Mouse (Mus musculus): ENCODE results near the gene Igfbp7.

Igfbp7 gene

GRCm38 (mm10) chr5:77407341-77408298, at the start of gene Igfbp7:
Gene Igfbp7, minus strand, starts transcription at chr5:77408041.
- peak; percentile 85 to 89 for DNase-seq

GRCm38 (mm10) chr5:77452103-77452502, 44.3 kb upstream of the Igfbp7 start:
- DNase-seq: no peak

- no peak for DNase-seq
Measured at GRCm38 (mm10) chr5:77449531-77449930, 41.7 kb upstream of the Igfbp7 start.

- DNase-seq: no peak
Measured at GRCm38 (mm10) chr5:77445431-77445830, 37.6 kb upstream of the Igfbp7 start.

- no peak for DNase-seq
Measured at GRCm38 (mm10) chr5:77443889-77444573, 36.2 kb upstream of the Igfbp7 start.

- no peak for DNase-seq
Measured at GRCm38 (mm10) chr5:77442856-77443623, 35.2 kb upstream of the Igfbp7 start.

DNA sequence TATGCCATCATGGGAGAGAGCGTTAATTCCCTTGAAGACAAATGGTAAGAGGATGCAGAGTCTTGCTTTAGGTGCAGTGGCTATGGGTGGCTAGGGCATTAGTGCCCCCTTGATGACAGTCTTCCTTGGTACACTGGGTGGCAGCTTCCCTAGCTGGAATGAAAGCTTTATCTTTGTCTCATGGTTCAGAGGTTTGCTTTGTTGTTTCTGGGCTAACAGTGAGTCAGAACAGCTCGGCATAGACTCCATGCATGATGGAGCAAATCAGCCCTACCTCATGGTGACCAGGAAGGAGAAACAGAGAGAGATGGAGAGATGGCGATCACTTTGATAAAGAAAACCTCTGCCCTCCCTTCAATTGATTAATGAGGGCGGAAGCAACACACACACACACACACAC, 28.5 kb upstream of the Igfbp7 start:
- no peak for DNase-seq

DNA sequence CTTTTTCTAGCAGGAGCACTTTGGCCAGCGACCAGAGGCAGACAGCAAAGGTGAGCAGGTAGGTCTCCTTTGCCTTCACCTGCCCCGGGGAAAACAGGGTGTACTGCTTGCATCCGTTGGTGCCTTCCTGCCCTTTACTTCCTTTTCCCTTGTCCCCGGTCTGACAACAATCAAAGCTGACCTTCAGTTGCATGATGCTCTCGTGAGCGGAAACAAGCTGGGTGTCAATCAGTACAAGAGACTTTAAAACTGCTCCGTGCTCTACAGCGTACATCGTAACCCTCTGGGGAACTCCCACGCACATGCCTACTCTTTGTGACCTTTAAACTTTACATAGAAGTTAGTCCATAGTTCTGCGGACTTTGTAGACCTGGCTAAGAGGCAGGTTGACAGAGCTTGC, 26.2 kb upstream of the Igfbp7 start:
- no peak for DNase-seq

DNA sequence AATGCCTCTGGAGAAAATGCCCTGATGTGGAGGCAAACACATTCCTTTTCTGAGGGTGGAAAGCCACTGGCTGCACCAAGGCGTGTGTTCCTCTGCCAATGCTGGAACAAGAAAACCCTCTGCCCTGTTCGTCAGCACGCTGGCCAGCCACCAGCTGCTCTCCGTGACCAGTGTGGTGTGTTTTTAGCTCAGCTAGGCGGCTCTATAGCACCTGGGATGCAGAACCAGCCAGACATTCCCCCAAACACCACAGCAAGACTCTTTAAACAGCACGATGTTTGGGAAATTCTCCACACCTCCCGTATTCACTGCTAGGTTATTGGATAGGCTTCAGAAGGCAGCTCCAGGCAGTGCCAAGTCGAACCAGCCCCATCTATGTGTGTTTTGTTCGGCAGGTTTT, 25.7 kb upstream of the Igfbp7 start:
- no peak for DNase-seq

DNA sequence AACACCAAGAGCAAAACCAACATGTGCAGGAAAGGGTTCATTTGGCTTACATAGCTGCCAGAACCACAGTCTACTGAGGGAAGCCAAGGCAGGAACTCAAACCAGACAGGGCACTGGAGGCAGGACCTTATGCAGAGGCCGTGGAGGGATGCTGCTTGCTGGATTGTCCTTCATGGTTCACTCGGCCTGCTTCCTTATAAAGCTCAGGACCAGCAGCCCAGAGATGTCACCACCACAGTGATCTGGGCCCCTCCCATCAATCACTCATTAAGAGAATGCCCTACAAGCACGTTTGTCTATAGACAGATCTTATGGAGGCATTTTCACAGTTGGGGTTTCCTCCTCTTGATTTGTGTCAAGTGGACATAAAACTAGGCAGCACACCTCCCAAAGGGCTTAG, 25.3 kb upstream of the Igfbp7 start:
- DNase-seq: no peak

- no peak for DNase-seq
Measured at GRCm38 (mm10) chr5:77432446-77432845, 24.6 kb upstream of the Igfbp7 start.

GRCm38 (mm10) chr5:77431068-77431467, 23.2 kb upstream of the Igfbp7 start:
- no peak for DNase-seq

DNA sequence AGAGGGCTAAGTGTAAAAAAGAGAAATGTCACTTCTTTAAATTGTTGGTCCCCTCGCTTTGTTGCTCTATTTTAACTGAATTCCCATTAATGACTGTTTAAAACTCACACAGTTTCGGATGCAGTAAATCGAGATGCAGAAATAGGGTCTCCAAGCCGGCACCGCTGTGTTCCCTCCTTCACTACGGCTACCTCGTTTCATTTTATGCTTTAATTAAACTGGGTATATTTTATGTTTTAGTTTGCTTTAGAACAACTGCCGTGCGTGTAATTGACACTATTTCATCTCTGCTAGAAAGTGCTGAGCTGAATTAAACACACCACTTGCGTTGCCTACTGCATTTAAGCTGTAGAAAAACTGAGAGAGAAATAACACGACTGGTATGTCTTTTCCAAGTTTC, 22.6 kb upstream of the Igfbp7 start:
- DNase-seq: no peak

- no peak for DNase-seq
Measured at GRCm38 (mm10) chr5:77430049-77430448, 22.2 kb upstream of the Igfbp7 start.

DNA sequence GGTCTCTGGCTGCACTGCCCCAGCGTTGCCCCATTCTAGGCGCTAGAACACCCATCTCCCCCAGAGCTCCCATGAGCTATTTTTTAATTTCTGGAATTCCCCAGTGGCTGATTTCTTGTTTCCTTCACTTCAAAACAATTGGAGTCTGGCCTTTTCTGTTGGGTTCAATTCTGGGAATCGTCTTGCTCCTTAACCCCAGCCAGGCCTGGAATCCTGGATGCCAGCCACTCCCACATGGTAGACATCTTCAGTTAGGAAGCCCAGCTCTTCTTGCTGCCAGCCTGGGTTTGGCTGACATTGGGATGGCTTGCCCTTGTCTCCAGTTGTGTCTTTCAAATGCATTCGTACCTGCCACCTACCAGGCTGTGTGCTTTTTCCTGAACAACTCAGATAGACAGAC, 20.7 kb upstream of the Igfbp7 start:
- DNase-seq: peak in 1 of 2 experiments; percentile 39

DNA sequence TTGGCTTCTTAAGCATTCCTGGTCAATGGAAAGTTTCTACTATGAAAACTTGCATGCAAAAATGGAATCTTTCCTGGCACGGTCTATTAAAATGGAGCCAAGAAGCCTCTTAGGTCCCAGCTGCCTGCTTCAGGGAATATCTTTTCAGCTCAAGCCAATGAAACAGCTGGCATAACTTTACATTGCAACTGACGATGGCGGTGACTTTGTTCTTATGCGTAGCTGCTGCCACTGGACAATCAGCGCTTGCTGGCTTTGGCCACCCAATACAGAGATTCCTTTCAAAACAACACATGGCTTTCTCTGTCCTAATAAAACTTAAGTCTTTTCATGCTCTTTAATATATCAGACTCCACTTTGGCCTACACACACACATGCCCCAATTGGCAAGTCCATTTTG, 20.1 kb upstream of the Igfbp7 start:
- peak; percentile 27 to 75 for DNase-seq

- no peak for DNase-seq
Measured at GRCm38 (mm10) chr5:77425721-77426500, 18.1 kb upstream of the Igfbp7 start.

DNA sequence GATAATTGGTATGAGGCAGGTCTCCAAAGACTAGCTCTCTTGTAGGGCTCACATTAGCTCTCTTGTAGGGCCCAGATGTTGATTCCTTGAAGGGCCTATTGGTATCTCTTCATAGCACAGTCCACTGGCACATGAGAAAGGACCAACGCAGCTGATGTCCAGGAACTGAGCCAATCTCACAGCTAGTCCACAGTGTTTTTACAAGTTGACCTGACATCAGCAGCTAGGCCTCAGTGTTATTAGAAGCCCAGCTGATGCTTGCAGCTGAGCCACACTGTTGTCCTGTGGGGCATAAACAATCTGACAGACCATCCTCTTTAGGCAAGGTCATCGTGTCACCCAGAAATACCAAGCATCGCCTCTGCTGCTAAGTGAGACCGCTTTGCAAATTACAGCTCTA, 11.7 kb upstream of the Igfbp7 start:
- peak; percentile 37 to 70 for DNase-seq

- DNase-seq: no peak
Measured at GRCm38 (mm10) chr5:77416058-77416457, 8.2 kb upstream of the Igfbp7 start.

GRCm38 (mm10) chr5:77408530-77408929, 689 bp upstream of the Igfbp7 start:
- no peak for DNase-seq

DNA sequence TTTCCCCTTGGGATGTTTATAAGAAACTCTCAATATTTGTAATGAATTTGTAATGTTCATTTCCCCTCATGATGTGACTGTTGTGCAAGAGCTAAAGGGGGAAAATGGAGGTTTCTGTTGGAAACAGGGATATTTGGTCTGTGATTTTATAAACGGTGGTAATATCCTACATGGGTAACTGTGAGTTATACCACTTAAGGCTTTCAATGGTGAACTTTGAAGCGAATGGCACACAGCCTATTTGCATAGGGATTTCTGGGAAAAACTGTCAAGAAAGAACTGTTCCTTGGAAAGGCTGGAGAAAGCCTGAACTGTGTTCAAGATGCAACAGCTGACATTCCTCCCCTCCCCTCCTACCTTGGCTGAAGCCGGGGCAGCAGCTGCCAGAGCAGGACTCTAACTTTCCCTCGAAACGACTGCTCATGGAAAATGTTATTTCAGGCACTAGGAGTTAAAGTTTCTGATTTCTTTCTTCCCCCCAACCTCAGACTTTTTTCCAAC, 1.4 kb downstream of the Igfbp7 start:
- peak in 1 of 2 experiments; percentile 71 for DNase-seq

GRCm38 (mm10) chr5:77405455-77406057, 2.3 kb downstream of the Igfbp7 start:
- no peak for DNase-seq

Data from lung, postnatal 4 days (tissue).